Mouse (Mus musculus) lung, postnatal 10 days (tissue): ENCODE measurements around the gene Eif1ad.
A peak's percentile ranks its signal among the peaks of the same experiment; 100 is the strongest.
"Not testable (repeated sequence)": the region's sequence is repeated elsewhere in the genome, so short reads cannot be mapped to it uniquely, and the experiment has no call there.

ENCODE experiments used
- DNase-seq: peaks from one replicate; pipeline ENCODE4 v3.0.0; 2021

The Eif1ad gene

DNA sequence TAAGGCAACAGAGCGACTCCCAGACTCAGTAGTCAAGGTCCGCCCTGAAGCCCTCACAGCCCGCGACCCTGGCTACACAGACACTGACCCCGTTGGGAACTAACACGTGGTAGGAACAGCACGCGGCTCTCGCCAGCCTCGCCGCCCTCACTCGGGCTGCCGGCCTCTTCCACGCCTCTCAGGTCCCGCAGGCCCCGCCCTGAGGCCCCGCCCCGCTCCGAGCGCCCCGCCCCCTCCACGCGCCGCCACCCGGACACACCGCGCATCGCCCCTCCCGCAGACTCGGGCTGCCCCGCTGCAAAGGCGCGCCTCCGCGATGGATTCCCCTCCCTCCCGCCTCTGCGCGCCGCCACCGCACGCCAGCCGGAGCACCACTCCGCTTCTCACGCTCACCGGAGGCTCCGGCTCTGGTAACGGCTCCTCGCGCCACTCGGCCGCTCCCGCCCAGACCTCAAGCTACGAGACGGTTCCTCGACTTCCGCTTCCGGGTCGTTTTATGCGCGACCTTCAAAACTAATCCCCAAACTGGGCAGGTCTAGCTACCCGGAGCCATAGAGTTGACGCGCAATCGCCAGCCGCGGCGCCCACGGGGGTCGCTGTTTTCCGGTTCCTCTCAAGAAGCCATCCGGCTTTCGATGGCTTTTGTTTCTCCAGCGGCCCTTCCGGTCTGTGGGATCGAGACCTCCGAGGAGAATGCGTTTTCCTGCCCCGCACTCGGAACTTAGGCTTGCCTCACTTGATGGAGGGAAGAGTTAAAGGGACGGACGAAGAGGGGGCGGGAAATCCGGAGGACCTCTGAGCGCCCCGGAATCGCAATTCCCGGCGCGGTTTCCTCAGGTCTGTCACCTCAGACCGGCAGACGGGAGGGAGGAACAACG, at the start of gene Eif1ad:
Gene Eif1ad (plus strand): TSS at position 567 of the 878 bp plus-strand sequence.
- DNase-seq: peak; percentile 96

DNA sequence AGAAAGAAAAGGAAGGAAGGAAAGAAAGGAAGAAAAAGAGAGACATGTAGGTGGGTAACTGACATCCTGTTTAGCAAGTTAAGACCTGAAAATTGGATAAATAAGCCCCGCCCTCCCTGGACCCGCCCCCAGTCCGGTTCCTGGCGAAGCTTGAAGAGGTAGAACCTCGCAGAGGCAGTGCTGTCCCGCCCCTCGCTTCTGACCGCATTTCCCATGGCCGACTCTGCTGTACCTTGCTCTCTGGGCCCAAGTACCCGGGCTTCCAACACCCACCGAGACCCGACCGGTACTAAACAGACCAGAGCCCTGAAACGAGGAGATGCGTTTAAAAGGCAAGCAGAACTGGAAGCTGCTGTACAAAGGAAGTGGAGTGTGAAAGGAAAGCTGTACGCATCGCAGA, 42.7 kb upstream of the Eif1ad start:
- peak; percentile 33 for DNase-seq

DNA sequence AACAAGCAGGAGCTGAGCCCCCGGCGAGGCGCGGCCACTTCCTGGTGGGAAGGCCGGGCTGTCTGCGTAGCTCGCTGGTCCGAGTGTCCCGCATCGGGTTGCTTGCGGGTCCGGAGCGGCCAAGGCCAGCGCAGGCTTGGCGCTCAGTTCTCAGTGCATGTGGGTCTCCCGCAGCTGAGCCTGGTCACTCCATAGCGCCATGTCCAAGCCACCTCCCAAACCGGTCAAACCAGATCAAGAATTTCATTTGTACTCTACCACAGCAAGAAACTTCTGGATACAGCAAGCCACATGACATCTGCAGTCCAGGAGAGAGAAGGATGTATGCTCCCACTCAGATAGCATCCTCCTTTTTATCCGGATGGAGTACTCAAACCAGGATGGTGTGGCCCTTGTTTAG, 38.6 kb upstream of the Eif1ad start:
- DNase-seq: no peak

DNA sequence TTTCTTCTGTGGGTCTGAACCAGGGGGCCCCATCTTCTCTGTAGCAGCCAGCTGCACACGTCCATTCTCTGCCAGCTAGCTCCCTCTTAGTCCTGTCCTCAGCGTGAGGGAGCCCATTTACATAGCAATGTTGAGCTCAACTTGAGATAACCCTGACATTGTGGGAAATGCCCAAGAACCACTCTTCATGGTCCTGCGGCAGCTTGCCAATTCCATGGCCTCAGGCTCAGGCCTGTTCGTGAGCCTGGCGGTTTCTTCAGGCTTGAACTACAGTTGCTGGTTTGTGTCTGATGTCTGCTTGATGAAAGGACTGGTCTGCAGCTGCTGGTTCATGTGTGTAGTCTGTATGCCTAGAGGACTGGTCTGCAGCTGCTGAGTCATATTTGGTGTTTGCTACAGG, 31.8 kb upstream of the Eif1ad start:
- peak; percentile 13 for DNase-seq

DNA sequence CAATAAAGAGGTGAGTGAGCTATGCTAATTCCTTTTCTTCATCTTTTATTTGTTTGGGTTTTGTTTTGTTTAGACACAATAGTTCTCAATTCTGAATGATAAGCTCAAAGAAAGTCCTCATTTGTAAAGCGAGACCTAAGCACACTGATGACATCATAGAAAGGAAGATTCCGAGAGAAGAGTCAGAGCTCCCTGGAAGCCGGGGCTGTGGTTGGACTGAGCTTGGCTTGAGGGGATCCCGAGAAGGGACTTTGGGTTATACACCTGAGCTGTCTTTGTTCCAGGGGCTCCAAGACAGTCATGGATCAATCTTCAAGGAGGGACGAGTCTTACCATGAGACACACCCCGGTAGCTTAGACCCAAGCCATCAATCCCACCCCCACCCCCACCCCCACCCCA, 31.1 kb upstream of the Eif1ad start, which contains the start of gene Catsper1:
Gene Catsper1 (plus strand): TSS at position 301 of the 400 bp plus-strand sequence.
- no peak for DNase-seq

DNA sequence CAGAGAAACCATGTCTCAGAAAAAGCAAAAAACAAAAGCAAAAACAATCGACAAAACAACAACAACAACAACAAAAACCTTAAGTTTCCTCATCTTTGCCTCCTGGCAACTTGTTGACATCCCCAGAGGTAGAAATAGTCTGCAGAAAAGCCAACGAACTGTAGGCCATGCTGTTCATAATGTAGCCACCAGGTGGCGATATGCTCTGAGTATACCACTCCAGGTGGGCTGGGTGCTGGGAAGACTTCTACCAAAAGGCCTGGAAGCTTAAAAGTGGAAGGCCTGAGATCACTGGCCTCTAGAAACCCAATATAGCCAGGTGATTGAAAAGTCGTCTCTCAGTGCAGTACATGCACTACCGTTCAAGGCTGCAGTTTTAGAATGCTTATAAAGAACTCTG, 28.6 kb upstream of the Eif1ad start:
- peak; percentile 85 for DNase-seq

DNA sequence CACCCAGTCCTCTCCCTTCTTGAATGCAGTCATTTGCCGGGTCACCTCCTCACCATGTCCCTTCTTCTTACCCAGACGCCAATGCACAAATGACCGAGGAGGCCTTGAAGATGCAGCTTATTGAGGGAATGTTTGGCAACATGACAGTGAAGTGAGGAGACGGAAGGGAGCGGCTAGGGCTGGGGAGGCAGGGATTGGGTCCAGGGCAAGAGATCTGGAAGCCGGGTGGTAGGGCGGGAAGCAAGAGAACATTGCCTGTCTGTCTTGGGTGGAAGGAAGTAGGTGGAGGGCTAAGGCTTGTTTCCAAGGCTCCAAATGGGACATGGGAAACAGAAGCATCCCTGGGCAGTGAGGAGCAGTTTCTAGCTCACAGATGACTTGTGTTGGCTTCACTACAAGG, 25.2 kb upstream of the Eif1ad start:
- DNase-seq: no peak

DNA sequence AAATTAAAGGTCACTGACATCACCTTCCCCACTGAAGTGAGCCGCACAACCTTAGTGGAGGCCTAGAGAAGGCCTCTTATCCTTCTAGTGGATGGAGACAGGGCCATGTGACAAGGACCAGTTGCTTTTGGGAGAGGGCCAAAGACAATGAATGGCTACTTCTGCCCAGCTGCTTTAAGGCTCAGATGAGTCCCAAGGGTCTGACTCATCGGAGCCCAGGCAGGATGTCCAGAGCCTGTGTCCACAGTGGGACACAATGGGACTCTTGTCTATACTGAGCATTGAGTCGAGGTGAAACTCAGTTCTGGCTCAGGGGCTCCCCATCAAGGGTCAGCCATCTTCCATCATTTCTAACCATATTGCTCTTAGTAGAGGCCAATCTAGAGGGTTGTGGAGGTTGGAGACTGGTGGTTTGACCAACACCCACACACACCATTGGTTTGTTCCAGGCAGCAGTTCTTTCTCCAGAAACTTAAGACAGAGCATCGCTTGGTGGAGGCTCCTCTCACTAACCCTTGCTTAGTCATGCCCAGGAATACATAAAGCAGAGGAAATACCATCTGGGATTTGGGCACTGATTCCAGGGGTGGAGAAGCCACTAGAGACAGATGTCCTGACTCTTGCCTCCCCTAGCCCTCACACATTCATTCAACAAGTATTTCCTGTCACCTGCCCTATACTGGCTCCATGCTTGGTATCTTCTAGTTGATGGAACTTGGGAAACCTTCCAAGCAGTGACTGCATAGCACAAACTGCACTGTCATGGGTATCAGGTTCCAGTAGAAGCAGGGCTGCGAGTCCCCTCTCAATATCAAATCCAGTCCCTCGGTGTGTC, 21.0 kb upstream of the Eif1ad start:
- no peak for DNase-seq

DNA sequence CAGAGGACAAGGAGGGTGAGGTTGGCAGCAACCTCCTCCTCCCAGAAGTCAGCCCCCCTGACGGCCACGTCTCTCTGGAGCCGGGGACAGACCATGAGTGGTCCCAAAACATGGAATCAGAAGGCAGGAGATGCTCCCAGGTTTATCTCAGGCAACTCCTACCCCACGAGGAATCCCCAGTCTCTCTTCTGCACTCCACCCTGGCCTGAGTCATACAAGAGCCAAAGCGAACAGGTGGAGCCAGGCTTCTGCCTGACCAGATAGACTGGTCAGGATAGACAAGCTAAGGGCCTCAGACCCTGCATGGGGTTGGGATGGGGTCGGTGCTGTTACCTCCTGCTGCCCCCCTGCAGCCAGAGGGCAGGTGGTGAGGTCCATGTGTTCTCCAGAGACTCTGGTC, 18.5 kb upstream of the Eif1ad start:
- DNase-seq: no peak

DNA sequence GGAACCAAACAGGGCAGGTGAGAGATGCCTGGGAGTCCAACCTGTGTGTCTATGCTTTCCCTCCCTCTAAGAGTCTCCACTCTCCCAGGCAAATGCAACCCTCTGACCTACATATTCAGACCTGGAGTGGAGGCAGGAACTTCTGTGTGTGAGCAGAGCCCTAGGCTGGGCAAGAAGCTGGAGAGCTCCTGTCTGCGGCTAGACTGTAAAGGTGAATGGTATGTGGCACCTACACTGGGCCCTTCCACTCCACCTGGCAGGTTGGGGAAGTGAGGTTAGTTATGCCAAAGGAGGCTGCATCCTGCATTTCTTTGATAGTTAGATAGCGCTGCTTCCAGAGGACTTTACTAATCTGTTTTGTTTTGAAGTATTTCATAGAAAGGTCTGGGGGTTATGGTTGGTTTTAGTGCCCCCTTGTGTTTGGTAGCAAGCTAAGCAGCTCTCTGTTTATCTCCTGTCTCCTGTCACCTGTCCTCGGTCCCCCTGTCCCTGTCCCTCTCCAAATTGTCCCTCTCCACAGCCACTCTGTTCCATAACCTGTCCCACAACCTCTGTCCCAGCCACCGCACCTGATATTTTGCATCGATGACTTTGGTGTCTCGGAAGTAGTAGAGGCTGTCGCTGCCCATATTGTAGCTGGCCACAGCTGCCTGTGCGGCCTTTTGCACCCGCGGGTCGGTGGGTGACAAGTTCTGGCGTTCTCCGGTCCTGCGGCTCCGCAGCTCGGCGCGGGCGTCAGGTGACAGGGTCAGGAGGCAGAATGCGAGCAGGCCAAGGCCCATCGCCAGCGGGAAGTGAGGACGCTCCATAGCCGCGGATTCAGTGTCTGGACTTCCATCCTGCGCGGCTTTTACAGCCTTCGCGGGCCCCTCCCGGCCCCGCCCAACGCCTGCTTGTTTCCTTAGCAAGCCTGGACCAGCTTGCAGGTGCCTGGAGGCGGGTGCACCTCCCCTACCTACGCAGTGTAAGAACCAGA, 17.7 kb upstream of the Eif1ad start:
- peak; percentile 22 for DNase-seq

DNA sequence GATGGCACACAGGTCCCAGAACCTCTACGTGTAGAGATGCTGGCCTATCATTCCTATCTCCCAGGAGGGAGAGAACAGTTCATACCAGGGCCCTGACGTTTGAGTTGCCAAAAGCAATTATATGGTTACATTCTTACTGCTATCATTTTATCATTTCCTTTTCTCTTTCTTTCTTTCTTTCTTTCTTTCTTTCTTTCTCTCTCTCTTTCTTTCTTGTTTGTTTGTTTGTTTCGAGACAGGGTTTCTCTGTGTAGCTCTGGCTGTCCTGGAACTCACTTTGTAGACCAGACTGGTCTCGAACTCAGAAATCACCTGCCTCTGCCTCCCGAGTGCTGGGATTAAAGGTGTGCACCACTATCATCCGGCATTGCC, 17.1 kb upstream of the Eif1ad start, which contains the start of gene Cst6:
Gene Cst6 (minus strand): TSS at position 73 of the 372 bp plus-strand sequence.
- DNase-seq: not testable (repeated sequence)

DNA sequence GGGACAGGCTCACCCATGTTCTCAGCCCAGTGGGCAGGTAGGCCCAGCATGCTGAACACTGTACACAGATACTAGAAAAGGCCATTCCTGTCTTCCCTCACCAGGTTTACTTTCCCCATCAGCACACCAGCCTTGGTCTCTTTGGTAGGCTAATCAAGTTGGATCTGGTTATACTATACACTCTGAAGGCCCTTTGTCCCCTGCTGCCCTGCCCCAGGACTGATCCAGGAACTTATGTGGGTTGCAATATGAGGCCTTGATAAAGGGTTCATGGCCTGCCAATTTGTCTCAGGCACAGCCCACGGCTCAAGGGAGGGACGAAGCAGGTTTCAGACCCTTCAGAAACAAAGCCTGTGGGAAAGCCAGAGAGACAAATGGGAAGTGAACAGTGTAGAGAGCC, 12.9 kb upstream of the Eif1ad start:
- no peak for DNase-seq

DNA sequence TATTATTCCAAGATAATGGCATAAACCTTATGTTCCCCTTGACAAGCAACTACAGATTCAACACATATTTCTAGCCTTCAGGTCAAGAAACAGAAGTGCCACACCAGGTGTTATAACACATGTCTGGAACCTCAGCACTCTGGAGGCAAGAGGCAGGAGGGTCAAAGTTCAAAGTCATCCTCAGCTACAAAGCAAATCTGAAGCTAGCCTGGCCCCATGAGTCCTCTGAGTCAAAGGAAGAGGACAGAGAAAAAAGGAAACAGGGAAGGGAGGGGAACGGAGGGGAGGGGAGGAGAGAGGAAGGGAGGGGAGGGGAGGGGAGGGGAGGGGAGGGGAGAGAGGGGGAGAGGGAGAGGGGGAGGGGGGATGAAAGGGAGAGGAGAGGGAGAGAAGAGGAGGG, 10.5 kb upstream of the Eif1ad start:
- DNase-seq: no peak

DNA sequence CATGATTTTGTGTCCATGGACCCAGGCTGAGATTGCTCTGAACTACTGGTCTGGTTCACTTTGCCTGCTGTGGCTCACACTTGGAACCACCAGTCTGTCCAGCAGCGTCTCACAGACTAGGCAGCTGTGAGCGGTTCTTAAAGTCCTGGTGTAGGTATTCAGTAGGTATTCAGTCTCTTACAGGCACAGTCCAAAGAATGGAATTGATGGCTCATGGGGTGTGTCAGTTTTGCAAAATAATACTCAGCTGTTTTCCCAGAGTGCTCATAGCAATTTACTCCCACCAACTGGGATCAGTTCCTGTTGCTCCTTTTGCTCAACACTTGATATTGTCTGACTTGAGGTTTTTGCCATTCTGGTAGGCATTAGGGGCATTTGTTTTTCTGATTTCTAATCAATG, 4.4 kb upstream of the Eif1ad start:
- DNase-seq: no peak

DNA sequence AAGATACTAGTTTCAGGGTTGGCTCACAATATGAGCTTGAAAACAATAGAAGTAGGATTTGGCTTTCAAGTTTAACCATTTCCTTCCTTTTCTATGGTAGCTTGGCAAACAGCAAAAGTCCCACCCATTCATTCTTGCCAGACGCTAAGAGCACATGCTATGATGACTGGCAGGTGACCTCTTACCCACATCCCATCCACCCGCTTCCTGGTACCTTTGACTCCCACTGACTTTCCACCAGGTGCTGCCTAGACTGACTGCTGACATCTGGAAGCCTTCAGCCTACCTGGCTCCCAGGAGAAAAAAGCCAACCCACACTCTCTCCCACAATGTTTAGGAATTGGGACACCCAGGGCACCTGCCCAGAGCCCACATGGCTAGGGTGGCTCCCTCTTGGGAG, 2.4 kb upstream of the Eif1ad start:
- no peak for DNase-seq

DNA sequence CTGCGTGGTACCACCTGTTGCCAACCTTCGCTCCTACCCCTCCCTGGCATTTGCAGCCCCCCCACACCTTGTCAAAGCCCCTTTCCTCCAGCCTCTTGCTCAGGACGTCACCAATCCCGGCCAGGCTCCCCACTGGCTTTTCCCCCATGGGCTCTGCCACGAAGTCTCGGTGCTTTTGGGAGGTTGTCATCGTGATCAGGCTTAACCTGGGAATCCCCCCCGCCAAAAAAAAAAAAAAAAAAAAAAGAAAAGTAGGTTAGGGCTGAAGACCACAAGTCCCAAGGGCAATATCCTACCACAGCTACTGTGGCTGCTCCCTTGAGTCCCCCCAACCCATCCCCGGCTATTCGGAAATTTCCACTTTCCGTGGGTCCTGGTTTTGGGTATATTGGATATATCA, 790 bp upstream of the Eif1ad start:
- DNase-seq: no peak

DNA sequence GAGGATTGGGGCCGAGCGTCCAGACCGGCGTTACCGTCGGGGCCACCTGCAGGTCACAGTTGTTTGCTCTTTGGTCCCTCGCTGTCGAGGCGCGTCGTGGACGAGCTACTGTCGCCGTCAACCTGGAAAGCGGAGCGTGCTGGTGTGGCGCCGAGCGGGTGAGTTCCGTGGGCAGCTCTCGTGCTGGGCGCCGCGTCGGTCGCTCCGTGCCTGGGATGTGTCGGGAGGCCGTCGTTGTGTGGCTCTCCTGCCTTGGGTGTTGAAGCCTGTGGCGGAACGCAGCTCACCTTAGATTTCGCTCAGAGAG, 465 bp downstream of the Eif1ad start, which contains the start of gene Banf1:
Gene Banf1 (minus strand): TSS at position 116 of the 307 bp plus-strand sequence.
- DNase-seq: no peak

DNA sequence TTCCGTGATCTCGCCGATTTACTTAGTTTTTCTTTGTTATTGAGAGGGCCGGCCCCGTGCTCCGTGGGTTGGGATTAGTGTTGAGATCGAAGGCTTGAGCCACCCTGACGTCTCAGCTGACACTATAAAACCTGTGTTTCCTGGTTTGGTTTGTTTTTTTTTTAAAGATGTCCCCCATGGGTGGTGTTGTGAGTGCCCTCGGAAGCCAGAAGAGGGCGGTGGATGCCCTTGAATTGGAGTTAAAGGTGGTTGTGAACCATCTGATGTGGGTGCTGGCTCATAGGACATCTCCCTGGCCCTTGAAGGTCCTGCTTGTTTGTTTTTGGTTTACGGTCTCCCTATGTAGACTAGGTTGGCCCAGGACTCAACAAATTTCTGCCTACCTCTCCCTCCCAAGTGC, 914 bp downstream of the Eif1ad start:
- peak; percentile 34 for DNase-seq

DNA sequence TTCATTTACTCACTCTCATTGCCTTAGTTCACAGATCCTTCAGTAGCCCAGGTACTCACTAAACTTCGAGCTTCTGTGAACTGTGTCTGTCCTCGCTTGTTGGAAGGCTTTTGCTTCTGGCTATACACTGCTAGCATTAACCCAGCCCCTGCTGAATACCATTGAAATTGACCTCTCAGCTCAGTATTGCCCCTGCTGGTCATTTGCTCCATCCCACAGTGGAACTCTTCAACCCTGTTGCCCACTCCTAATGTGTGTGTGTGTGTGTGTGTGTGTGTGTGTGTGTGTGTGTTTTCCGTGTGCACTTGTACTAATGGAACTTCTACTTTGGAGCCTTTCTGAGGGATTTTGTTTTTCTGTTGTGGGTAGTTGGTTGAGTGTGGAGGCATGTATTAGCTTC, 4.4 kb downstream of the Eif1ad start:
- no peak for DNase-seq

DNA sequence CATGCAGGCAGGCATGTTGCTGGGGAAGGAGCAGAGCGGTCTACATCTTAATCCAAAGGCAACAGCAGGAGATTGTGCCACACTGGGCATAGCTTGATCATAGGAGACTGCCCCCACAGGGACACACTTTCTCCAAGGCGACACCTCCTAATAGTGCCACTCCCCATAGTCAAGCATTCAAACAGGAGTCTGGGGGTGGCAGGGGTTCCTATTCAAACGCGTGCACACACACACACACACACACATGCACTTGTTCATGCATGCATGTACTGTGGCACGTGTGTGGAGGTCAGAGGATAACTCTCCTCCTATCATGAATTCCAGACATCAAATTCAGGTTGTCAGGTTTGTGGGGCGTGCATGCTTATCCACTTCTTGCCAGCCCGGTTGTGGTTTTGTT, 6.2 kb downstream of the Eif1ad start:
- no peak for DNase-seq

DNA sequence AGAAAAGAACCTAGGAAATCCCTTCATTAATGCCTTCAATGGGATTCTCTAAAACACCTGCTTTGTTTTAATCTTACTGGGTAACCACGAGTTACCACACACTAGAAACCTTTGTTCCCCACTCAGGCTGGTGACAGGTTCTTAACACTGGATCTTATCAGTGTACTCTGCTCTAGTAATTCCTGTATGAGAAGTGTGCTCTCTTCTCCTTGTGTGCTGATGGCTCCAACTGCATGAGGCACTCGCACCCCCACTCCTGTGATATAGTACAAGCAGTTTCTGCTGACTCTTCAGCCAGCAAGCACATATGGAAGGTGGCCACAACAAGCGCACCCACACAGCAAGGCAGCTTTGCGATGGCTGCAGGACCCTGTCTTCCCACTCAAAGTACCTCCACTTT, 7.6 kb downstream of the Eif1ad start:
- no peak for DNase-seq

DNA sequence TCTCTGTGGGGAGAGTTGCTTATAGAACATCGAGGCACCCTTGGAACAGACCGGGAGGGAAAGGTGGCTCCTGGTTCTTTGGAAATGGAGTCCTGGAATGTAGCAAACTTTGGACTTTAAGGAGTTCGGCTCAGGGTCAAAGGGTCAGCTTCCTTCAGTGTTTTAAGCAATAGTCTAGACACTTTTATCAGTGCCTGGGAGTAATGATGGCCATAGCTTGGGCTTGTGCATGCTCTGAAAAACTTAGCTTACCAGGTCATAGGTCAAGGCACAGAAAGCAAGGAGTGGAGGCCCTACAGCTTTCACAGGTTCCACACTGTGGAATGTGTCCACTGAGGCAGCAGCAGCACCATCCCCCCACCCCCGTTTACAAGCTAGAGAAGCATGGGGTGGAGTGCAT, 8.2 kb downstream of the Eif1ad start:
- no peak for DNase-seq

DNA sequence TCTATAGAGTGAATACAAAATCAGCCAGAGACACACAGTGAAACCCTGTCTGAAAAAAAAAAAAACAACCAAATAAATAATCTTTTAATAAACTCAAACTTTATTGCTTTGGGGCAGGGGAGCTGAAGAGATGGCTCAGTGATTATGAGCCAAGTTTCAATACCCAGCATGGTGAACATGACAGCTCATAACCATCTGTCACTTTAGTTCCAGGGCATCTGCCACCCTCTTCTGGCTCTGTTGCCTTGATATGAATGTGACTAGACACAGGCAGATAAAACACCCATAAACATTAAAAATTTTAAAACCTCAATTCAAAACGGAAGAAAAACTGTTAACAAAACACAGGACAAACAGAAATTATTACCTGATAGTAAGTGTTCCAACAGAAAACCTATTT, 10.9 kb downstream of the Eif1ad start:
- no peak for DNase-seq
